Mouse (Mus musculus) bone marrow macrophage, adult 2 months (primary cell): ENCODE measurements around the gene Gbx1.

Experiments
- CTCF ChIP-seq: IDR thresholded peaks from 2 replicates; pipeline ENCODE4 v1.5.1; 2012; ENCODE audit warnings: low read depth, mild to moderate bottlenecking, low read length, moderate library complexity
- POLR2A ChIP-seq: IDR thresholded peaks from 2 replicates; pipeline ENCODE4 v1.6.1; 2012; ENCODE audit warnings: mild to moderate bottlenecking, low read depth, low read length, borderline replicate concordance

DNA sequence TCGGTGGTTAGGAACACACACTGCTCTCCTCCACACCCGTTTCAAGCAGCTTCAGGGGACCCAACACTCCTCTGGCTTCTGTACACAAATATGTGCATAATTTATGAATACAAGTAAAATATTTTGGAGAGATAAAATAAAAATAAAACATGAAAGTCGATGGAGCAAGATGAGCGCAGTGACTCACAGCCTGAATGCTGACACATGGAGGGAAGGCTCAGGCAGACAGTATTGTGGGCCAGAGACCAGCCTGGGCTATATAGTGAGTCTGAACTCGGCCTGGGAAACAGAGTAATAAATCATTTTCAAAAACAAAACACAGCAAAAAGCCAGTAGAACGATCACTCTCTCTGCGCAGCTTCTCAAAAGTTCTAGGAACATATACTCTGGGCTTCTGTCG, 5.6 kb downstream of the Gbx1 start:
- TF ChIP-seq CTCF (no peak), POLR2A (no peak)
